Comparison of ENCODE assay signal across 18 mouse cellular contexts in genomic region chr17:66402791-66403470, GRCm38 (mm10). TPM values are rescaled to one million over a fixed set of nuclear protein-coding genes. Genes with fewer than 3 reads are reported as not detected.
DNase-seq lines count a peak whose midpoint lies in the region; ATAC-seq and TF ChIP-seq lines count a peak whose summit lies in the region.
"Had no signal": no experiment of that assay in that cellular context is flagged by ENCODE, and none has a peak within 500 bp of the region (broad histone marks: within the 10 kb centered on the region; RNA-seq: fewer than 3 reads in every experiment).

No protein-coding gene starts in this region.

- H3K36me3 ChIP-seq in lung, embryonic 14.5 days (ENCODE audit: insufficient read depth) = 0 out of 2 replicates have a peak, but pooled peaks cover under 1% of the 10 kb centered on the region
- no peaks in the 10 kb centered on the region for H3K36me3 ChIP-seq in midbrain, embryonic 14.5 days (ENCODE audit: control insufficient read depth, insufficient read depth, low read length)
- H3K36me3 ChIP-seq: embryonic facial prominence, embryonic 15.5 days; forebrain, embryonic 15.5 days had no signal

- H3K27ac ChIP-seq in lung, embryonic 14.5 days (ENCODE audit: low read depth) = 0 out of 2 replicates have a peak overlapping the region, but pooled peaks have one; percentile 11
- peak overlapping the region; percentile 2; the same call in 1 of the 2 replicates for H3K27ac ChIP-seq in midbrain, embryonic 14.5 days (replicated peaks; ENCODE audit: low read depth, low read length)
- H3K27ac ChIP-seq: embryonic facial prominence, embryonic 15.5 days had no signal

- WGBS in lung, embryonic 14.5 days = 22% methylated on average over 6 of the region's 6 CpGs
- 12% methylated on average over 6 of the region's 6 CpGs for WGBS in midbrain, embryonic 14.5 days

- H3K9ac ChIP-seq in lung, embryonic 14.5 days = no peak overlapping the region
- no peak overlapping the region for H3K9ac ChIP-seq in midbrain, embryonic 14.5 days (replicated peaks; ENCODE audit: low read length)
- H3K9ac ChIP-seq: embryonic facial prominence, embryonic 15.5 days; forebrain, embryonic 15.5 days had no signal

- no peaks in the 10 kb centered on the region for H3K27me3 ChIP-seq in lung, embryonic 14.5 days (ENCODE audit: insufficient read depth, low read length)
- no peaks in the 10 kb centered on the region for H3K27me3 ChIP-seq in midbrain, embryonic 14.5 days (ENCODE audit: control insufficient read depth, insufficient read depth, low read length)
- H3K27me3 ChIP-seq: embryonic facial prominence, embryonic 15.5 days; forebrain, embryonic 15.5 days had no signal

- ATAC-seq in lung, embryonic 14.5 days (ENCODE audit: insufficient read depth) = no peak
- ATAC-seq in midbrain, embryonic 14.5 days (ENCODE audit: low FRiP score, low TSS enrichment) = no peak
- no peak for ATAC-seq in erythroid progenitor cell, adult 5-6 weeks (replicated peaks; ENCODE audit: low FRiP score, poor library complexity, severe bottlenecking)
- ATAC-seq: activated CD4-positive, CD25-positive, alpha-beta regulatory T cell, adult 4 months; intestine, postnatal 0 days had no signal

- TF ChIP-seq CTCF in lung, embryonic 14.5 days (IDR thresholded peaks at IDR 0.05; ENCODE audit: low read depth) = no peak

- no peak overlapping the region for H3K4me2 ChIP-seq in lung, embryonic 14.5 days
- no peak overlapping the region for H3K4me2 ChIP-seq in midbrain, embryonic 14.5 days (ENCODE audit: low read length)
- H3K4me2 ChIP-seq: embryonic facial prominence, embryonic 15.5 days; forebrain, embryonic 15.5 days had no signal

- DNase-seq in embryo, embryonic 10 days (ENCODE audit: low spot score) = peak; percentile 75
- DNase-seq in embryo, embryonic 9.5 days (ENCODE audit: extremely low spot score) = no peak
- DNase-seq in lung, embryonic 14.5 days = no peak
- no peak for DNase-seq in lung, postnatal 36 days
- DNase-seq in embryo, embryonic 11 days = peak; percentile 39
- DNase-seq in midbrain, embryonic 14.5 days = no peak
- DNase-seq in kidney, adult 8-10 months = no peak
- DNase-seq: cerebellum, postnatal 36 days; heart, postnatal 10 days; kidney, postnatal 14 days; layer of hippocampus, adult 9-11 months; lung, postnatal 10 days had no signal

- H3K4me1 ChIP-seq in lung, embryonic 14.5 days (ENCODE audit: insufficient read depth) = peaks cover 26% of the 10 kb centered on the region
- peaks cover 44% of the 10 kb centered on the region for H3K4me1 ChIP-seq in midbrain, embryonic 14.5 days (ENCODE audit: control insufficient read depth, insufficient read depth, low read length)

- H3K9me3 ChIP-seq in lung, embryonic 14.5 days (ENCODE audit: low read depth, low read length) = no peaks in the 10 kb centered on the region
- no peaks in the 10 kb centered on the region for H3K9me3 ChIP-seq in midbrain, embryonic 14.5 days (ENCODE audit: control insufficient read depth, low read length)
- H3K9me3 ChIP-seq: embryonic facial prominence, embryonic 15.5 days; forebrain, embryonic 15.5 days had no signal

- H3K4me3 ChIP-seq in lung, embryonic 14.5 days (ENCODE audit: low read depth, low read length) = no peak overlapping the region
- H3K4me3 ChIP-seq in midbrain, embryonic 14.5 days (replicated peaks; ENCODE audit: low read depth, low read length) = no peak overlapping the region
- H3K4me3 ChIP-seq: embryonic facial prominence, embryonic 15.5 days; forebrain, embryonic 15.5 days had no signal

RNA-seq across cellular contexts. Expression of gene Mtcl1, which starts 46.6 kb away (rescaled TPM):
- 10.7 and 14.3 TPM in 2 replicates for polyA plus RNA-seq in lung, embryonic 14.5 days (2014; fragmentation: Nextera tagmentation; extraction: Ambion mirVana)
- polyA plus RNA-seq in midbrain, embryonic 14.5 days (2014; fragmentation: Nextera tagmentation; extraction: Ambion mirVana) = 26.7 and 36.0 TPM in 2 replicates
- not detected in 2 replicates for total RNA-seq in erythroid progenitor cell, adult 5-6 weeks (2015; ENCODE audit: low replicate concordance)
- not detected in 2 replicates for total RNA-seq in erythroid progenitor cell, adult 5-6 weeks (2017; ENCODE audit: low replicate concordance)
- total RNA-seq: neutrophil, adult 5-6 weeks had no signal
- polyA plus RNA-seq: activated CD4-positive, CD25-positive, alpha-beta regulatory T cell, adult 4 months had no signal

Comparison
In these comparisons a context has a peak if more than half of its experiments do, and no peak if none do; other contexts are left out.
1. DNase-seq: peak in embryo, embryonic 10 days (single experiment) and embryo, embryonic 11 days (single experiment); none in embryo, embryonic 9.5 days (single experiment), lung, embryonic 14.5 days (single experiment), lung, postnatal 36 days (single experiment), midbrain, embryonic 14.5 days (single experiment) and kidney, adult 8-10 months (0 of 2).